Mouse (Mus musculus): ENCODE measurements around the gene Tmem30c. TPM values are rescaled to one million over a fixed set of nuclear protein-coding genes. Genes with fewer than 3 reads are reported as not detected.

Tmem30c gene
- polyA plus RNA-seq, 1 experiment from 2014 or later = 0.24 TPM

Other genes starting within 250 kb of the Tmem30c start
- not detected in 2 replicates for gene Tmem45a2, start 221.5 kb downstream of the Tmem30c start, polyA plus RNA-seq (2015; fragmentation: Nextera tagmentation; extraction: Ambion mirVana)
- 52.4 and 54.4 TPM in 2 replicates for gene Tomm70a, start 171.2 kb downstream of the Tmem30c start, polyA plus RNA-seq (2015; fragmentation: Nextera tagmentation; extraction: Ambion mirVana)
- 41.3 and 41.6 TPM in 2 replicates for gene Nit2, start 125.5 kb downstream of the Tmem30c start, polyA plus RNA-seq (2015; fragmentation: Nextera tagmentation; extraction: Ambion mirVana)
- gene Tbc1d23, start 61.4 kb downstream of the Tmem30c start, polyA plus RNA-seq (2015; fragmentation: Nextera tagmentation; extraction: Ambion mirVana) = 32.3 and 33.2 TPM in 2 replicates
- 1.8 and 2.9 TPM in 2 replicates for gene Filip1l, start 60.2 kb upstream of the Tmem30c start, polyA plus RNA-seq (2015; fragmentation: Nextera tagmentation; extraction: Ambion mirVana)